Mouse (Mus musculus): ENCODE measurements around the gene Cpne8. TPM values are rescaled to one million over a fixed set of nuclear protein-coding genes. Genes with fewer than 3 reads are reported as not detected.

The Cpne8 gene
- polyA plus RNA-seq, 1 experiment from 2014 or later, result 28.1 TPM

DNA sequence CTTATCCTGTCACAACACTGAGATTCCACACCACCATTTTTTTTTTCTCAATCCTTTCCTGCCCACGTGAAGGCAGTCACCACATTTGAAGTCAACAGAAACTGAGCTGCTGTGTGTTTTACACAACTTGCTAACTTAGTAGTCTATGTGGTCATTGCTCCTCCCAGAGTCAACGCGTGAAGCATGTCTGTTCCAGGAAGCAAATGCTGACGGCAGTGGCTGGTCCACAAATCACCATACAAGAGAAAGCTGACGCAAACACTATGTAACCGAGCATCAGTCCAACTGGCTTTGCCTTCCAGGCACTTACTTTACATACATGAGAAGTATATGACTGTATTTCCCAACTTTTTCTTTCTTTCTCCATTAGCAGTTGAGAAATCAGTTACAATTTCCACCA, 12.3 kb downstream of the Cpne8 start:
- CTCF ChIA-PET, result interaction anchor here (1.0 to 1.2 kb wide), 3 partner anchors 11 to 171 kb away, joined by 3 read pairs; no protein-coding TSS in a partner anchor
- in situ Hi-C loops (cut with MboI; ENCODE audit: low pct_unique_long_range_greater_than_20kb), result no loop called here
- TF ChIP-seq CTCF (IDR thresholded peaks at IDR 0.05), result no peak
- H3K27me3 ChIP-seq, result no peaks in the 10 kb centered on the region
- POLR2A ChIA-PET, result no interaction called here
- DNase-seq (ENCODE audit: low read depth, low spot score), result no peak
- no peak for ATAC-seq

DNA sequence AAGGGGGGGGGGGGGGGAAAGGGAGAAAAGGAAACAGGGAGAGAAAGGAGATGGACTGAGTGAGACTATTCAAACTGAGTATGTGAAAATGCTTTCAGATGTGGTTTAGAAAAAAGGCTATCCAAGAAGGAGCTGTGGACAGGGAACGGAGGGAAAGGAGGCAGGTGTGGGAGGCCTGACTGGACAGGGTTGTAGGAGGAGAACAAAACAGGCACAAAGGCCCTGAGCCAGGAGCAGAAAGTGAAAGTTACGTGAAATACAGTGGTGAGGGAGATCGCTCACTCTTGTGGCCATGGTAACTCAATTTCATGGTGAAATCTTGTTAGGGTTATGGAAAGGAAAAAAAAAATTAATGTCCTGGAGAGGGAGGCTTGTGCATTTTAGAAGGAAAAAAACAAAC, 14.6 kb downstream of the Cpne8 start:
- ChIA-PET POLR2A (no interaction called here), CTCF (no interaction called here)
- TF ChIP-seq CTCF (IDR thresholded peaks at IDR 0.05), result no peak
- in situ Hi-C loops (cut with MboI; ENCODE audit: low pct_unique_long_range_greater_than_20kb), result no loop called here
- DNase-seq (ENCODE audit: low read depth, low spot score), result no peak
- H3K27me3 ChIP-seq, result no peaks in the 10 kb centered on the region
- ATAC-seq, result no peak

DNA sequence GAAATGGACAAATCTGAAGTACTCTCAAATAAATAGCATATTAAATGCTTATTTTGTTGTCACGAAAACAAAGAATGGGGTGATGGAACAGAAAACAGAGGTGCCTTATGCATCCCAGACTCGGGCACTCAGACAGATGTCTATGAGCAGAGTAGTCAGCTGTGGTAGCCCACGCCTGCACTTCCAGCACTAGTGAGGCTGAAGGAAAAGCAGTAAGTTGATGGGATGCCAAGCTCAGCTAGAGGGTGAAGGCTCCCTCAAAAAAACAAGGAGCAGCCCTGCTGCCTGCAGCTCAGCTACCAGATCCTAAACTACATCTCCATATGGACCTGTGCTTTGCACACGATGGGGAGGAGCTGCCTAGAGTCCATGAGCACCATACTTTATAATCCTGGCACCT, 15.6 kb downstream of the Cpne8 start:
- no peak for TF ChIP-seq CTCF (IDR thresholded peaks at IDR 0.05)
- ChIA-PET POLR2A (no interaction called here), CTCF (interaction anchor here (1.2 kb wide), 1 partner anchor 35 kb away, joined by 3 read pairs; no protein-coding TSS in a partner anchor)
- H3K27me3 ChIP-seq, result no peaks in the 10 kb centered on the region
- DNase-seq (ENCODE audit: low read depth, low spot score) (no peak), ATAC-seq (no peak)
- in situ Hi-C loops (cut with MboI; ENCODE audit: low pct_unique_long_range_greater_than_20kb), result no loop called here

GRCm38 (mm10) chr15:90660723-90661122, 18.5 kb downstream of the Cpne8 start:
- DNase-seq (ENCODE audit: low read depth, low spot score) (no peak), ATAC-seq (no peak)
- H3K27me3 ChIP-seq, result no peaks in the 10 kb centered on the region
- ChIA-PET POLR2A (no interaction called here), CTCF (no interaction called here)
- in situ Hi-C loops (cut with MboI; ENCODE audit: low pct_unique_long_range_greater_than_20kb), result no loop called here
- no peak for TF ChIP-seq CTCF (IDR thresholded peaks at IDR 0.05)

DNA sequence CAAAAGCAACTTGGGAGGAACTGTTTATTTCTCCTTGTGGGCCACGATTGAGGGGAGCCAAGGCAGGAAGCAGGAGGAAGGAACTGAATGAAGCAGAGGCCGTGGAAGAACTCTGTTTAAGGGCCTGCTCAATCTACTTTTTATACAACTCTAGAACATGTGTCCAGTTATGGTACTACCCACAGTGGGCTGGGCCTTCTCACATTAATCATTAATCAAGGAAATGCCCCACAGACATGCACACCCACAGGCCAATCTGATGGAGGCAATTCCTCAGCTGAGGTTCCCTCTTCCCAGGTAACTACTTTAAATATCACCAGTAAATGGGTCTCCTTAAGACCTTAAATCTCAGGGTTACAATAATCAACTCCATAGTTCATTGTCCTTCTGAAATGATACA, 21.2 kb downstream of the Cpne8 start:
- H3K27me3 ChIP-seq, result no peaks in the 10 kb centered on the region
- CTCF ChIA-PET, result no interaction called here
- POLR2A ChIA-PET, result no interaction called here
- no peak for TF ChIP-seq CTCF (IDR thresholded peaks at IDR 0.05)
- in situ Hi-C loops (cut with MboI; ENCODE audit: low pct_unique_long_range_greater_than_20kb), result no loop called here
- ATAC-seq, result no peak
- DNase-seq (ENCODE audit: low read depth, low spot score), result no peak

DNA sequence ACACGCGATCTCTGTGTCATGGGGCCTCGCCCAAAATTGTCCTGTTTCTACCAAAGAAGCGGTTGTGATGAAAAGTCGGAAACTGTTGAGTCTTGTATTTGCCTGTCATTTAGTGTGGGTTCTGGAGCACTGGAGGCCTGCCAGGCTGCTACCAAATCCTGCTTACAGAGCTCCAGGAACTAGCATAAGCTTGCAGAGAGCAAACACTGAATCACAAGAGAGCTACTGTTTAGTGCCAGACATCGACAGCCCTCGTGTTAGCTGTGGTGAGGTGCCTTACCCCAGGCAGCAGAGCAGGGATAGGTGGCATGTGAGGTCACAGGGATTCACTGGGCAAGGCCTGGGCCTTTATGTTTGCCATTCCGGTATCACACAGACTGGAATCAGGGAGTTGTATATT, 22.7 kb downstream of the Cpne8 start:
- ChIA-PET CTCF (interaction anchor here (0.6 to 0.9 kb wide), 2 partner anchors 9 to 11 kb away, joined by 3 read pairs; no protein-coding TSS in a partner anchor), POLR2A (no interaction called here)
- DNase-seq (ENCODE audit: low read depth, low spot score) (no peak), ATAC-seq (no peak)
- in situ Hi-C loops (cut with MboI; ENCODE audit: low pct_unique_long_range_greater_than_20kb), result no loop called here
- H3K27me3 ChIP-seq, result no peaks in the 10 kb centered on the region
- no peak for TF ChIP-seq CTCF (IDR thresholded peaks at IDR 0.05)

- DNase-seq (ENCODE audit: low read depth, low spot score) (no peak), ATAC-seq (no peak)
- TF ChIP-seq CTCF (IDR thresholded peaks at IDR 0.05), result no peak
- in situ Hi-C loops (cut with MboI; ENCODE audit: low pct_unique_long_range_greater_than_20kb), result no loop called here
- ChIA-PET POLR2A (no interaction called here), CTCF (no interaction called here)
- no peaks in the 10 kb centered on the region for H3K27me3 ChIP-seq
Observed at GRCm38 (mm10) chr15:90647011-90647577, 32.1 kb downstream of the Cpne8 start.

GRCm38 (mm10) chr15:90646326-90646725, 32.9 kb downstream of the Cpne8 start:
- DNase-seq (ENCODE audit: low read depth, low spot score) (no peak), ATAC-seq (no peak)
- H3K27me3 ChIP-seq, result no peaks in the 10 kb centered on the region
- CTCF ChIA-PET, result interaction anchor here (1.3 kb wide), 1 partner anchor 13 kb away, joined by 3 read pairs; no protein-coding TSS in a partner anchor
- in situ Hi-C loops (cut with MboI; ENCODE audit: low pct_unique_long_range_greater_than_20kb), result no loop called here
- POLR2A ChIA-PET, result no interaction called here
- no peak for TF ChIP-seq CTCF (IDR thresholded peaks at IDR 0.05)

DNA sequence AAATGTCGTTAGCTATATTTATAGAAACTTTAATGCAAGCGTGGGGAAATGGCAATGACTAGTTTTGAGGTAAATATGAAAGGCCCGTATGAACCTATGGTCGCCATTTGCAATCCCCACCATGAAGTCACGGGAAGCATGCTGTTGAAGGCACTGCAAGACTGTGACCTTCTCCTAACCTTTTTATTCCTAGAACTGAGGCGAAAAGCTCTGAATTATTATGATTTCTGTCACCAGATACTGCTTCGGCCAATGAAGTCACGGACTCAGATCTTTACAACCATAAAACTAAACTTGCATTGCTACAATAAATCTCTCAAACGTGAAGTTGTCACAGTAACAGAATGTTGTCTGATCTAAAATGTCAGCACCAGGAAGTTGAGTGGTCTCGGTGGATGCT, 33.4 kb downstream of the Cpne8 start:
- POLR2A ChIA-PET, result no interaction called here
- CTCF ChIA-PET, result interaction anchor here (0.8 to 2.4 kb wide), 3 partner anchors 10 to 26 kb away, joined by 3 to 7 read pairs (median 3); no protein-coding TSS in a partner anchor
- no peak for TF ChIP-seq CTCF (IDR thresholded peaks at IDR 0.05)
- in situ Hi-C loops (cut with MboI; ENCODE audit: low pct_unique_long_range_greater_than_20kb), result no loop called here
- DNase-seq (ENCODE audit: low read depth, low spot score) (no peak), ATAC-seq (no peak)
- H3K27me3 ChIP-seq, result no peaks in the 10 kb centered on the region

- ATAC-seq, result no peak
- no peak for DNase-seq (ENCODE audit: low read depth, low spot score)
- POLR2A ChIA-PET, result no interaction called here
- TF ChIP-seq CTCF (IDR thresholded peaks at IDR 0.05), result no peak
- in situ Hi-C loops (cut with MboI; ENCODE audit: low pct_unique_long_range_greater_than_20kb), result no loop called here
- no peaks in the 10 kb centered on the region for H3K27me3 ChIP-seq
- CTCF ChIA-PET, result interaction anchor here (1.4 kb wide), 1 partner anchor 9 kb away, joined by 4 read pairs; no protein-coding TSS in a partner anchor
Observed at GRCm38 (mm10) chr15:90624201-90624600, 55.0 kb downstream of the Cpne8 start.

DNA sequence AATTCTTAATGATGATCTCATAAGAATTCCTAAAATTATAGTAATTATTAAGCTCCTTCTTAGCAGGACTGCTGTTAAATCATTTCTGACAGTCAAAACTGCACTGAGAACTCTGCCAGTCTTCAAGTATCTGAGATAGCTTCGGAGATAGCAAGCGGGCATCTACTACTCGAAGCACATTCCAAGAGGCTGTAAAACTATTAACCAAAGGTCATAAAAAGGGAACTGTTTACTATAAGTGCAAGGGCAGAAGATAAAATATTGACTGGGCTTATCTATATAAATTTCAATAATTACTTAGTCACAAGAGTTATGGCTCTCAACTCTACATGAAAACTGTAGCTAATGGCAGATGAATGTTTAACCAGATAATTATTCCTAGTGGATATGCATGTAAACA, 57.2 kb downstream of the Cpne8 start:
- in situ Hi-C loops (cut with MboI; ENCODE audit: low pct_unique_long_range_greater_than_20kb), result no loop called here
- no peak for TF ChIP-seq CTCF (IDR thresholded peaks at IDR 0.05)
- ChIA-PET CTCF (no interaction called here), POLR2A (no interaction called here)
- DNase-seq (ENCODE audit: low read depth, low spot score) (no peak), ATAC-seq (no peak)
- H3K27me3 ChIP-seq, result no peaks in the 10 kb centered on the region

DNA sequence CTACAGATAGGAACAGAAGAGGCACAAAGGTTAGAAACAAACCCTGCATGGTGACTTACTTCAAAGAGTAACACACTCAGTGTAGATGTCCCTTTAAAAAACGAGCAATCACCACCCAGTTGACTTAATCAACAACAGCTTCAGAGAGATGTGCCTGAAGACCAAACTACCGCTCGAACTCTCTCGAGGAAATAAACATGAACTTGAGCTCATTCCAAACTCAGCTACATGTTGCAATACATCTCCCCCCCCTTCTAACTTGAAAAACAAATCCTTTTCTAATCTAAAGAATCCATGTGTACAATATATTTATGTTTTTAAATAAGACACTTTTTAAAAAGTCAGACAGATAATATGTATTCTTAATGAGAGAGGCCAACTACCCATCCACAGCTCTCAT, 59.5 kb downstream of the Cpne8 start:
- POLR2A ChIA-PET, result interaction anchor here (0.6 to 1.1 kb wide), 3 partner anchors 12 to 59 kb away, joined by 3 to 4 read pairs (median 3); no protein-coding TSS in a partner anchor
- DNase-seq (ENCODE audit: low read depth, low spot score) (no peak), ATAC-seq (no peak)
- in situ Hi-C loops (cut with MboI; ENCODE audit: low pct_unique_long_range_greater_than_20kb), result no loop called here
- TF ChIP-seq CTCF (IDR thresholded peaks at IDR 0.05), result no peak
- CTCF ChIA-PET, result interaction anchor here (0.9 to 1.4 kb wide), 3 partner anchors 8 to 26 kb away, joined by 3 to 4 read pairs (median 3); no protein-coding TSS in a partner anchor
- H3K27me3 ChIP-seq, result no peaks in the 10 kb centered on the region
